In the genomic region with DNA sequence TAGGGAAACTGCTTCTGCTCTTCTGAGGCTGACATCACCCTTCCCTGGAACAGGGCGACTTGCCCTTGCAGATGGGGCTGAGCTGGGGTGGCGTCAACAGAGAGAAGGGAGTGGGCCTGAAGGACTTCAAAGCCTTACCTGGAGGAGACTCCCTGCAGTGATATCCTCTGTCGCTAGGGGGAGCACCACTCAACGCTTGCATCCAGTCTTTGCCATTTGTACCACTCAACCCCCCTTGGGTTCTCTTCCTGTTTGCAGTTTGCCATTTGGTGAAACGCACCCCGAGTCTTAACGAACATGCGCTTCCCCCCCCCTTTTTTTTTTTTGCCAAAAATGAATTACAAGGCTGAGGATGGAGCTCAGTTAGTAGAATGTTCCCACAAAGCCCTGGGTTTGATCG, we compare ENCODE assay signal across 7 mouse cellular contexts. TPM values are rescaled to one million over a fixed set of nuclear protein-coding genes. Genes with fewer than 3 reads are reported as not detected.
A peak's percentile ranks its signal among the peaks of the same experiment; 100 is the strongest.
DNase-seq lines count a peak whose midpoint lies in the region; TF ChIP-seq lines count a peak whose summit lies in the region.

No protein-coding gene starts in this region.

- TF ChIP-seq POLR2A in MEL (IDR thresholded peaks at IDR 0.05; ENCODE audit: control insufficient read depth in 1 of 2, insufficient read depth in 1 of 2, low read depth in 1 of 2, low read length in 2 of 2, poor library complexity in 1 of 2), result no peak

- no peaks in the 10 kb centered on the region for H3K9me3 ChIP-seq in MEL (replicated peaks; ENCODE audit: insufficient read depth, low read length)
- peaks cover 4% of the 10 kb centered on the region; the same call in 1 of the 2 replicates for H3K9me3 ChIP-seq in embryonic facial prominence, embryonic 10.5 days
- peaks cover 15% of the 10 kb centered on the region for H3K9me3 ChIP-seq in megakaryocyte, embryonic 14.5 days

- peak overlapping the region; percentile 44 for H3K9ac ChIP-seq in MEL (ENCODE audit: control insufficient read depth, low read depth, low read length, poor library complexity, severe bottlenecking)

- H3K27ac ChIP-seq in MEL (ENCODE audit: control insufficient read depth, low read depth, low read length), result peak overlapping the region; percentile 6; the same call in 1 of the 2 replicates
- no peak overlapping the region for H3K27ac ChIP-seq in embryonic facial prominence, embryonic 10.5 days (replicated peaks)

- H3K4me1 ChIP-seq in MEL (ENCODE audit: control insufficient read depth in 1 of 2, insufficient read depth in 2 of 2, low read length in 2 of 2), result 0 out of 4 replicates have a peak, but pooled peaks cover 0 to 5% of the 10 kb centered on the region in 2 experiments
- 0 out of 2 replicates have a peak, but pooled peaks cover 5% of the 10 kb centered on the region for H3K4me1 ChIP-seq in embryonic facial prominence, embryonic 10.5 days
- H3K4me1 ChIP-seq in megakaryocyte, embryonic 14.5 days, result peaks cover 41% of the 10 kb centered on the region

- H3K27me3 ChIP-seq in MEL (ENCODE audit: control insufficient read depth in 1 of 2, insufficient read depth in 2 of 2, low read length in 2 of 2), result no peaks in the 10 kb centered on the region
- H3K27me3 ChIP-seq in embryonic facial prominence, embryonic 10.5 days (replicated peaks; ENCODE audit: low read depth, poor library complexity, severe bottlenecking), result no peaks in the 10 kb centered on the region
- peaks cover 2% of the 10 kb centered on the region for H3K27me3 ChIP-seq in megakaryocyte, embryonic 14.5 days (replicated peaks)

- TF ChIP-seq RAD21 in MEL (IDR thresholded peaks at IDR 0.05; ENCODE audit: low read depth, low read length), result peak; percentile 85

- TF ChIP-seq CTCF in MEL (IDR thresholded peaks at IDR 0.05 in 2 of 3, conservative IDR thresholded peaks at IDR 0.05 in 1 of 3; ENCODE audit: control insufficient read depth in 1 of 3, insufficient read depth in 1 of 3, low read depth in 2 of 3, low read length in 3 of 3, poor library complexity in 1 of 3, severe bottlenecking in 1 of 3), result peak; percentile 90 to 97 (median 91)

- H3K4me3 ChIP-seq in MEL (ENCODE audit: control insufficient read depth in 1 of 2, insufficient read depth in 1 of 2, low read depth in 2 of 2, low read length in 2 of 2), result peak overlapping the region; percentile 21 to 26; a peak in 1 of 4 replicates
- no peak overlapping the region for H3K4me3 ChIP-seq in embryonic facial prominence, embryonic 10.5 days
- peak overlapping the region; percentile 23 for H3K4me3 ChIP-seq in megakaryocyte, embryonic 14.5 days (replicated peaks)

- peak; percentile 89 for DNase-seq in MEL (ENCODE audit: low read depth, low spot score)
- peak; percentile 82 for DNase-seq in adrenal gland, postnatal 10 days
- DNase-seq in embryonic facial prominence, embryonic 10.5 days (ENCODE audit: low spot score), result peak; percentile 73
- DNase-seq in heart, postnatal 14 days, result peak; percentile 64 to 77
- DNase-seq in left cerebral cortex, adult 11 months (ENCODE audit: low spot score), result peak; percentile 44
- peak; percentile 65 to 82 for DNase-seq in spleen, adult 18-20 months

- 14% methylated on average over 9 of the region's 9 CpGs for WGBS in embryonic facial prominence, embryonic 10.5 days

- no peaks in the 10 kb centered on the region for H3K36me3 ChIP-seq in MEL (ENCODE audit: control insufficient read depth in 1 of 2, insufficient read depth in 2 of 2, low read length in 2 of 2)
- no peaks in the 10 kb centered on the region for H3K36me3 ChIP-seq in embryonic facial prominence, embryonic 10.5 days (replicated peaks)
- no peaks in the 10 kb centered on the region for H3K36me3 ChIP-seq in megakaryocyte, embryonic 14.5 days (replicated peaks; ENCODE audit: low read length)

- 0 out of 4 replicates have a peak, but pooled peaks of 1 of the 2 experiments have one; percentile 12 for TF ChIP-seq EP300 in MEL (IDR thresholded peaks at IDR 0.05; ENCODE audit: low read depth in 1 of 2, low read length in 2 of 2)

- H3K79me2 ChIP-seq in MEL (ENCODE audit: control insufficient read depth, insufficient read depth, low read length, poor library complexity), result no peaks in the 10 kb centered on the region

- intact Hi-C loops in heart, postnatal 14 days (cut with DNase I), result loop anchor here (1.0 to 10.0 kb wide), 3 partner anchors 90 to 368 kb away; no protein-coding TSS in a partner anchor

TF ChIP-seq in MEL, 35 proteins besides CTCF, POLR2A, EP300 and RAD21 (continues in another document):
- TF ChIP-seq KAT2A (conservative IDR thresholded peaks at IDR 0.05; ENCODE audit: low read depth, low read length) (no peak), CHD2 (IDR thresholded peaks at IDR 0.05; ENCODE audit: low read length) (no peak), BHLHE40 (IDR thresholded peaks at IDR 0.05; ENCODE audit: borderline replicate concordance, low read depth, low read length) (peak; percentile 46; the same call in 1 of the 2 replicates), ETS1 (IDR thresholded peaks at IDR 0.05; ENCODE audit: low read depth, low read length) (peak; percentile 18; the same call in 1 of the 2 replicates), TCF12 (IDR thresholded peaks at IDR 0.05; ENCODE audit: low read depth, low read length) (0 out of 2 replicates have a peak, but pooled peaks have one; percentile 12), SMC3 (IDR thresholded peaks at IDR 0.05; ENCODE audit: low read depth, low read length) (peak; percentile 85), ZMIZ1 (IDR thresholded peaks at IDR 0.05; ENCODE audit: low read depth, low read length) (no peak; the same call in 1 of the 2 replicates), MAX (IDR thresholded peaks at IDR 0.05; ENCODE audit: low read length) (no peak), MYC (IDR thresholded peaks at IDR 0.05; ENCODE audit: low read depth, low read length) (0 out of 2 replicates have a peak, but pooled peaks have one; percentile 33), MXI1 (IDR thresholded peaks at IDR 0.05; ENCODE audit: low read depth, low read length) (peak; percentile 64), SIN3A (IDR thresholded peaks at IDR 0.05; ENCODE audit: low read length) (peak; percentile 72), ZNF384 (IDR thresholded peaks at IDR 0.05; ENCODE audit: low read depth, low read length) (peak; percentile 63), ZC3H11A (IDR thresholded peaks at IDR 0.05; ENCODE audit: low read depth, low read length) (peak; percentile 77), HCFC1 (IDR thresholded peaks at IDR 0.05; ENCODE audit: low read depth, low read length) (0 out of 2 replicates have a peak, but pooled peaks have one; percentile 40), POLR2AphosphoS2 (IDR thresholded peaks at IDR 0.05; ENCODE audit: low read length) (no peak), NRF1 (IDR thresholded peaks at IDR 0.05; ENCODE audit: insufficient read depth, low read depth, low read length, poor library complexity, severe bottlenecking) (no peak), GABPA (IDR thresholded peaks at IDR 0.05; ENCODE audit: low read depth, low read length) (no peak), POLR2AphosphoS5 (IDR thresholded peaks at IDR 0.05; ENCODE audit: borderline replicate concordance, low read depth, low read length) (no peak), MAFK (IDR thresholded peaks at IDR 0.05; ENCODE audit: borderline replicate concordance, low read depth, low read length) (no peak), MAZ (IDR thresholded peaks at IDR 0.05; ENCODE audit: low read depth, low read length) (peak; percentile 83; the same call in 1 of the 2 replicates), ELF1 (IDR thresholded peaks at IDR 0.05; ENCODE audit: low read depth, low read length) (peak; percentile 73), JUND (IDR thresholded peaks at IDR 0.05; ENCODE audit: low read depth, low read length) (no peak), MYB (IDR thresholded peaks at IDR 0.05; ENCODE audit: low read depth, low read length) (no peak), MEF2A (IDR thresholded peaks at IDR 0.05; ENCODE audit: extremely low read depth, insufficient replicate concordance, low read depth, low read length, poor library complexity, severe bottlenecking) (no peak), UBTF (IDR thresholded peaks at IDR 0.05; ENCODE audit: borderline replicate concordance, insufficient read depth, low read depth, low read length) (no peak), NELFE (IDR thresholded peaks at IDR 0.05; ENCODE audit: low read depth, low read length) (peak; percentile 36), ZKSCAN1 (IDR thresholded peaks at IDR 0.05; ENCODE audit: low read depth, low read length) (no peak), USF2 (IDR thresholded peaks at IDR 0.05; ENCODE audit: borderline replicate concordance in 1 of 2, insufficient read depth in 1 of 2, low read depth in 1 of 2, low read length in 2 of 2) (no peak)

RNA-seq across cellular contexts. Expression of a gene that starts 11.9 kb away (rescaled TPM):
- 1.2 and 1.6 TPM in 2 replicates for total RNA-seq in MEL (2012; rRNA removed)
- under 1 TPM in 1 of 2 experiments, not detected in 1; 0.70 TPM for polyA plus RNA-seq in MEL (2012; ENCODE audit: insufficient read depth in 1 of 2, insufficient read length in 2 of 2, low read depth in 1 of 2, low replicate concordance in 2 of 2, missing spikeins in 1 of 2)
- 1 to 10 TPM; 1.2 to 2.8 TPM for total RNA-seq in adrenal gland, postnatal 10 days (2021)
- 0.22 and 0.33 TPM in 2 replicates for polyA plus RNA-seq in embryonic facial prominence, embryonic 10.5 days (2016; fragmentation: Nextera tagmentation; extraction: Ambion mirVana)
- total RNA-seq in heart, postnatal 14 days (2021), result not detected
- polyA plus RNA-seq in megakaryocyte, embryonic 14.5 days (2012; ENCODE audit: insufficient read depth, low replicate concordance), result 0.30 TPM in 1 of 2 replicates, not detected in the other

RNA-seq across cellular contexts. Expression of a gene that starts 25.3 kb away (rescaled TPM):
- total RNA-seq in MEL (2012; rRNA removed), result 0.92 and 1.5 TPM in 2 replicates
- polyA plus RNA-seq in MEL (2012; ENCODE audit: insufficient read depth in 1 of 2, insufficient read length in 2 of 2, low read depth in 1 of 2, low replicate concordance in 2 of 2, missing spikeins in 1 of 2), result under 1 TPM in 1 of 2 experiments, not detected in 1; 0.86 TPM
- total RNA-seq in adrenal gland, postnatal 10 days (2021), result under 1 TPM; 0.36 to 0.94 TPM
- not detected in 2 replicates for polyA plus RNA-seq in embryonic facial prominence, embryonic 10.5 days (2016; fragmentation: Nextera tagmentation; extraction: Ambion mirVana)
- not detected for total RNA-seq in heart, postnatal 14 days (2021)
- polyA plus RNA-seq in megakaryocyte, embryonic 14.5 days (2012; ENCODE audit: insufficient read depth, low replicate concordance), result 0.63 TPM in 1 of 2 replicates, not detected in the other

RNA-seq across cellular contexts. Expression of a gene that starts 50.4 kb away (rescaled TPM):
- 8.2 and 8.7 TPM in 2 replicates for total RNA-seq in MEL (2012; rRNA removed)
- 1 to 10 TPM in 1 of 2 experiments, not detected in 1; 5.6 TPM for polyA plus RNA-seq in MEL (2012; ENCODE audit: insufficient read depth in 1 of 2, insufficient read length in 2 of 2, low read depth in 1 of 2, low replicate concordance in 2 of 2, missing spikeins in 1 of 2)
- 10 to 100 TPM in 1 of 2 experiments, 1 to 10 TPM in 1; 7.7 to 12.1 TPM for total RNA-seq in adrenal gland, postnatal 10 days (2021)
- 2.6 and 3.1 TPM in 2 replicates for polyA plus RNA-seq in embryonic facial prominence, embryonic 10.5 days (2016; fragmentation: Nextera tagmentation; extraction: Ambion mirVana)
- 1 to 10 TPM; 6.0 to 6.3 TPM for total RNA-seq in heart, postnatal 14 days (2021)
- 1.7 and 2.1 TPM in 2 replicates for polyA plus RNA-seq in megakaryocyte, embryonic 14.5 days (2012; ENCODE audit: insufficient read depth, low replicate concordance)
